Mouse (Mus musculus): ENCODE measurements around the gene Nudt16l1.

DNA sequence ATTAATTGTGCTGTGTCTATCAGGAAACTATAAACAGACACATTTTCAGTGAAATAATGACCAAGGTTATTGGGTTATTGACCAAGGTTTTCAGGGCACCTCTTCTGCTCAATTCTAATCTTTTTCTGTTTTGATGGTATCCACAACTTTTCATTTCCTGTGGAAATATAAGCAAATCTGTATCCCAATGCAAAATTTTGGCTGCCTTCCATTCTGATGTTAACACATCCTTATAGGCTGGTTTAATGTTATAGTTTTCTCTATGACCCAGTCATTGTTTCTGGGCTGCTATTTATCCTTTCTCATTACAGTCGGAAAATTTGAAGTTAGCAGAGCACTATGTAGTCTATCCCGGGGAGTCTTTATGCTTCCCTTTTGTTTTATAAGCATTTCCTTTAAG, 38.9 kb upstream of the Nudt16l1 start:
- no peak for TF ChIP-seq CTCF (IDR thresholded peaks at IDR 0.05; ENCODE audit: control insufficient read depth, insufficient read depth, insufficient replicate concordance, low read depth, low read length)
- TF ChIP-seq POLR2A (IDR thresholded peaks at IDR 0.05; ENCODE audit: control insufficient read depth, low read depth, low read length), result no peak
